Mouse (Mus musculus): ENCODE measurements around the gene Rarg.

Rarg gene

DNA sequence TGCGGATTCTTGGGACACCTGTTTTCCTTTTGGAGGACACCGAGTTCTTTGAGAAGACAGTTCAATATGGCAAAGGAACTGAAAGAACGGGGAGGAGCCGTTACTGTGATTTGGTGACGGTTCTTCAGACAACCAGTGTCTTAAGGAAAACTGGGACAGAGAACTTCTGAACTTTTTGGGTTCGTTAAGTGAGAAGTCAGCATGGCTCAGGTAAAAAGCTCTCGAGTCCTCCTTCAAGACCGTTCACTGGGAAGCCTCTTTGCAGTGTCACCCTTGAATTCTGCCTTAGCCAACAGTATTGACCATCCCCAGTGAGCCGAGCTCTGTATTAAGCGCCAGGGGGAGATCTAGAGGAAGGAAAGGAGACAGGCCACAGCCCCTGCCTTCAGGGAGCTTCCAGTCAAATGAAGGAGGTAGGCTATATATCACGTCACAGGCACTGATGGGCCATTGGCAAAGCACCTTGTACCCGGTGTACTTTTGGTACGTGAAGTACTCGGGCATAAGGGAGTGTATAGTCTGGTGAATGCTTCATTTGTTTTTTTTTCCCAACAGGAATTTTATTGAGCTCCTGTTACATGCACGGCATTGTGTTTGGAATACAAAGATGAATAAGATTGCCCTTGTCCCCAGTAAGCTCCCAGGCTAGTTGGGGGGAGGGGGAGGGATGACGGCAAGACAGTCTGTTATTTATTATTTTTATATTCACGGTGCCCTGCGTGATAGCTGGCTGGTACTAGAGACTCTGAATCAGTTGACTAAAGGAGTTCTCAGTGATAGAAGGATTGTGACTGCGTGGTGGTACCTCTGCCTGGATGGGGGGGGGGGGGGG is 52.4 kb downstream of the Rarg start, which contains the start of gene Csad:
Csad (minus strand) TSS at position 51 of the 832 bp plus-strand sequence.
- no peak for DNase-seq (ENCODE audit: low read depth)

DNA sequence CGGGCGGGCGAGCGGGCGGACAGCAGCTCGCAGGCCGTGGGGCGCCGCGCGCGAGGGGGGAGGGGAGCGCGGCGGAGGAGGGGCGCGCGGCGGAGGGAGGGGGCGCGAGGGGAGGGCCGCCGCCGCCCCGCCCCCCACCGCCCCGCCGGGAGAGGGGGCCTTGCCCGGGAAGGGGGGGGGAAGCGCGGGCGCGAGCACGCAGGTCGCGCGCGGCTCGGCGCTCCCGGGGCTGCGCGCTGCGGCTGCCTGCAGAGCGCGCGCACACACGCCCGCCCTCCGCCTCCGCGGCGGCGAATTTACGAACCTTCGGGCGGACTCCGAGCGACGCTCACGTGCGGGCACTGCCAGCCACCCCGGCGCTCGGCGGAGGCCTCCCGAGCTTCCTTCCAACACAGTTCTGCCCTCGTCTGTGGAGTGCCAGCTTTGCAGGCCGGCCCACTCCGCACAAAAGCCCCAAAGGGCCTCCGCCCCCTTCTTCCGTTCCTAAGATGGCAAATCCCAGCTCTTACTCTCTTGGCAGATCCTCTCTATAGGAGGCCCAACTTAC is 53.4 kb downstream of the Rarg start:
- peak; percentile 50 for DNase-seq (ENCODE audit: low read depth)

DNA sequence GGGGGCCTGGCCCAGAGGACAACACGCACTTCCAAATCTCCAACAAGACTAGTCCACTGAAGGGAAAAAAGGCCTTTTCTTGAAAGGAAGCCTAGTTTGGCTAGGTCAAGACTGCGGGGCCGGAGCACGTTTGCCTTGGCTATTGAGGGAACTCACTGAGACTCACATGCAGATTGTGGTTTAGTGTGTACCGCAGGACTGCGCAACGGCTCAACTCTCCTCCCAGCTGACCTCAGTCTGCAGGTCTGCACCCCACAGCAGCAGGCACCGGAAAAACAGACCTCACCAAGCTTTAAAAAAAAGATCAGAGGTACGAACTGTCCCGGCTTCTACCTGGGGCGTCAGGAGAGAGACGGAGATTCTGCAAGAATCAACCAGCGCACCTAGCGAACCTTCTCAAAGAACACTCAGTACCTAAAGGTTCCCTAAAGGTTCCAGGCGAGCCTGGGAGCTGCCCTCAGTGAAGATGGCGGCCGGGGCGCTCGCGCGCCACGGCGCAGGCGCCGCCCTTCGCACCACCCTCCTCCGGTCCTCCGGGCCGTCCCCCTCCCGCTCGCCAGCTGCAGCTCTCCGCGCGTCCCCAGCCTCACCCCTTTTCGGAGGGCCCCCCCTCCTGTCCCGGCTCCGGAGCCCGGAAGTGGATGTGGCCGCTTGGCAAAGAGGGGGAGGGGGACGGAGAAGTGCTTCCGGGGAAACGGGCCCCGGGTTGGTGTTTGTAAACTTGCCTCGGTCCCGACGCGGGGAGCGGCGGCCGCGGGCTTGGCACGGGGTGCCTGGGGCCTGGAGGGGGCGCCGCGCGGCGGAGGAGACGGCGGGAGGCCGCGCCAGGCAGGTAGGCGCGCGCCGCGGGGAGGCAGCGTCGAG is 54.1 kb downstream of the Rarg start, which contains the start of gene Zfp740:
Zfp740 (plus strand) TSS at position 279 of the 864 bp plus-strand sequence.
- DNase-seq (ENCODE audit: low read depth), result peak; percentile 93

DNA sequence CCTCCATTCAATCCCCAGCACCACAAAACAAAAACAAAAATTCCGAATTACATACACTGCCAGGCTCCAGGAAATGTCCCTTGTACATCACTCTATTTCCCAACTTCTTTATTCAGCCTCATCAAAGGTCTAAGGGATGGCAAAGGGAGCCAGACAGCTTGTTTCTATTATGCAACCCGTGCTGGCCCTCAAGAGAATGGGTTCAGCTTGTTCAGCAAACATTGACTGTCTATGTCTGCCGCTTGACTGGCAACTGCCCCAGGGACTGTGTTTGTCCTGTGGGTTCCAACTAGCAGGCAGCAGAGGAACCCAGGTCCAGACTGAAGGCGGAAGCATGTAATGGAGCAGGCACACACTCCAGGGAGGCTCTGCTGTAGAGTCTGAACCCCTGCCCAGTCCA is 58.5 kb downstream of the Rarg start:
- no peak for DNase-seq (ENCODE audit: low read depth)

GRCm38 (mm10) chr15:102195373-102195772 is 61.9 kb downstream of the Rarg start:
- DNase-seq (ENCODE audit: low read depth), result no peak

- no peak for DNase-seq (ENCODE audit: low read depth)
Measured at GRCm38 (mm10) chr15:102194439-102194838, 62.9 kb downstream of the Rarg start.

DNA sequence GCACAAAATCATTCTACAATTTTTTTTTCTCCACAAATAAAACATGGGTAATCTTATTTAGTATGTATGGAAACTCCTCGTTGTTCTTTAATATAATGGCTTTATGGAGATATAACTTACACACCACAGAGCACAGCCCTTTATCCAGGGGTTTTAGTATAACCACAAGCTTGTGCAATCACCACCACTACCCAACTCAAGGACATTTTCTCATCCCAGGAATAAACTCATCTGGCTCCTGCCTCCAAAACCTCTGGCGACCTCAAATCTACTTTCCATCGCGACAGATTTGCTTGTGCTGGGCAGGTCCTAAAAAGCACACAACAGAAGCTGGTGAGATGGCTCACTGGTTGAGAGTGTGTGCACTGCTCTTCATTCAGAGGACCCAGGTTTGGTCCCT is 63.7 kb downstream of the Rarg start:
- DNase-seq (ENCODE audit: low read depth), result no peak

- no peak for DNase-seq (ENCODE audit: low read depth)
Measured at GRCm38 (mm10) chr15:102192820-102193386, 64.4 kb downstream of the Rarg start.

DNA sequence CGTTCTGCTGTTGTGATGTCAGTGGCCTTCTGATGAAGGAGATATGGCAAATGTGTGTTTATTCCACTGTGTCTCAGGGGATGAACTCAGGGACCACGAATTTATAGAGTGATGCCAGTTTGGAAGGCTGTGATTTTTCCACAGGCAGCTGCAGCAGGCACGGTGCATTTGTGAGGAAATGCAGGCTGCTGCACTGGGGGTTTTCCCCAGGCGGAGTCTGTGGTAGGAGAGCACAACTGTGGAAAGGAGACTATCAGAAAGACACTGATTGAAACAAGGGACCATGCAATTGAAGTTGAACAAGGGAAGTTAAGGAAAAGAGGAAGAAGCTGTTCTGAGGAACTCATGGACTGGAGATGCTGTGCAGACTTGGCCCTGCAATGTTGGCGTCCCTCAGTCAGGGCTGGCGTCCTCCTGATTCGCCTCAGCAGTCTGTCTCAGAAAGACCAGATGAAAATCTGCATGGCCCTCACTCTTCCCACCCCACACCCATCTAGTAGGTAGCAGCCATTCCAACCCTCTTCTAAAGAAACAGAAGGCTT is 65.0 kb downstream of the Rarg start:
- DNase-seq (ENCODE audit: low read depth), result no peak

DNA sequence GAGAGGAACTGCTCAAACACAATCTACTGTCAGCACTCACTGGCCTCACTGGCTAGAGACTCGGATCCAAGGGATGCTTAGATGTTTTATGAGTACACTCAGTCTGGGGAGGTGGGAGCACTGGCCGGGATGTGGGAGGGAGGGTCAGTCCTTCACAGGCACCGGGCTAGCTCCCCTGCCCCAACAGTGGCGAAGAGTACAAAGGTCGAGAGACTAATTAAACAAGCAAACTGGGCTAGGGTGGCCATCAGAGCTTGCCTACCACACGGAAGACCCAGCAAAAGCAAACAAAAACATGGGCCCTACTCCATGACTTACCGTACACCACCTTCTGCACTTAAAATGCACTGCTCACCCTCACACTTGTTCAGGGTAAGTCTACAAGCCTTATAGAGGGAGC is 65.6 kb downstream of the Rarg start:
- DNase-seq (ENCODE audit: low read depth), result no peak

- DNase-seq (ENCODE audit: low read depth), result no peak
Measured at GRCm38 (mm10) chr15:102188883-102189282, 68.4 kb downstream of the Rarg start.

GRCm38 (mm10) chr15:102188096-102188495 is 69.2 kb downstream of the Rarg start:
- no peak for DNase-seq (ENCODE audit: low read depth)

DNA sequence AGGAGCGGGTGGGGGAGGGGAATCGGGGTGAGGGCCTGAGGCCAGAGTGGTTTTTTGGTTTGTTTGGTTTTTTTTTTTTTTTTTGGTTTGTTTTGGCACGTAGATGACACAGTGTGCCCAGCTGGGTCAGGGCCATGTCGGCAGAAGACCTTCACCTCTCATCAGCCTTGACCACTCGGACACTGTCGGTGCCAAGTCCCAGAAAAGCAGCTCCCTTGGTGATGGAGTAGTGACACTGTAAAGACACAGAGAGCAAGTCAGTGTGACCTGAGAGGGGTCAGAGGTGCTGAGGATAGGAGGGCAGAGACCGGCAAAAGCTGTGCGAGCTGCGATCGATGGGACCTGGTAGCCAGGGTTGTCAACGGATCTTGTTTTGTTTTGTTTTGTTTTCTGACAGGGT is 71.1 kb downstream of the Rarg start:
- DNase-seq (ENCODE audit: low read depth), result no peak

Data from fibroblast of lung, adult 2 months (primary cell).